Mouse (Mus musculus): ENCODE measurements around the gene Irf6. TPM values are rescaled to one million over a fixed set of nuclear protein-coding genes. Genes with fewer than 3 reads are reported as not detected.

Gene Irf6
- polyA plus RNA-seq, 1 experiment from 2014 or later: 8.2 TPM

DNA sequence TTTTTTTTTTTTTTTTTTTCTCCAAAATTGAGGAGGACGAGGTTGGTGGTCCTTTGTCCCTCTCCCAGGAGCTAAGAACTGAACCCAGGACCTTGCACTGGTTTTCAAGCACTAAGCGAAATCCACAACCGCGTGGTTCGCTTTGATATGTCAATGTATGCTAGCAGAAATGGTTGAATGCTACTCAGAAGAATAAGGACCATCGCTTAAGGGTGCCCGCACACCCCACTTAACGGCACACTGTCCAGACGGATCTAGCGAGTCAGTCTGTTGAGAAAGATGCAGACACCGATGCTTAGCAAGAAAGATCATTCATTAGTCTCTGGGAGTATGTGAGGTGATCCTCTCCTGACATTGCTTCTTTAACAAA is 22.5 kb upstream of the Irf6 start:
- ATAC-seq (ENCODE audit: insufficient number of reproducible peaks, low FRiP score, low TSS enrichment, low read depth): peak; percentile 41; the same call in 1 of the 2 replicates
- Histone ChIP-seq H3K4me2 (ENCODE audit: low read depth, severe bottlenecking) (peak overlapping the region; percentile 43; the same call in 1 of the 2 replicates), H3K4me3 (ENCODE audit: low read depth, low read length) (peak overlapping the region; percentile 98), H3K4me1 (ENCODE audit: control insufficient read depth, insufficient read depth, low read length) (peaks cover 5% of the 10 kb centered on the region; the same call in 1 of the 2 replicates), H3K36me3 (ENCODE audit: control insufficient read depth, insufficient read depth, low read length) (peaks cover 6% of the 10 kb centered on the region; the same call in 1 of the 2 replicates), H3K9me3 (ENCODE audit: control insufficient read depth, low read length) (no peaks in the 10 kb centered on the region), H3K27ac (replicated peaks; ENCODE audit: low read depth, low read length) (no peak overlapping the region), H3K9ac (ENCODE audit: low read length) (peak overlapping the region; percentile 50), H3K27me3 (ENCODE audit: control insufficient read depth, insufficient read depth, low read length) (no peaks in the 10 kb centered on the region)
- WGBS: 33% methylated on average over 11 of the region's 11 CpGs
- no peak for DNase-seq (ENCODE audit: low spot score)

- ATAC-seq (ENCODE audit: insufficient number of reproducible peaks, low FRiP score, low TSS enrichment, low read depth) (0 out of 2 replicates have a peak, but pooled peaks have one; percentile 36), DNase-seq (ENCODE audit: low spot score) (no peak)
- peak overlapping the region; percentile 50 for H3K9ac ChIP-seq (ENCODE audit: low read length)
- H3K36me3 ChIP-seq (ENCODE audit: control insufficient read depth, insufficient read depth, low read length): peaks cover 6% of the 10 kb centered on the region; the same call in 1 of the 2 replicates
- H3K9me3 ChIP-seq (ENCODE audit: control insufficient read depth, low read length): no peaks in the 10 kb centered on the region
- H3K4me1 ChIP-seq (ENCODE audit: control insufficient read depth, insufficient read depth, low read length): peaks cover 5% of the 10 kb centered on the region; the same call in 1 of the 2 replicates
- no peak overlapping the region for H3K27ac ChIP-seq (replicated peaks; ENCODE audit: low read depth, low read length)
- 63% methylated on average over 8 of the region's 8 CpGs for WGBS
- H3K27me3 ChIP-seq (ENCODE audit: control insufficient read depth, insufficient read depth, low read length): no peaks in the 10 kb centered on the region
- H3K4me3 ChIP-seq (ENCODE audit: low read depth, low read length): no peak overlapping the region
- no peak overlapping the region for H3K4me2 ChIP-seq (ENCODE audit: low read depth, severe bottlenecking)
These were observed 22.1 kb upstream of the Irf6 start for GRCm38 (mm10) chr1:193130839-193131238.

DNA sequence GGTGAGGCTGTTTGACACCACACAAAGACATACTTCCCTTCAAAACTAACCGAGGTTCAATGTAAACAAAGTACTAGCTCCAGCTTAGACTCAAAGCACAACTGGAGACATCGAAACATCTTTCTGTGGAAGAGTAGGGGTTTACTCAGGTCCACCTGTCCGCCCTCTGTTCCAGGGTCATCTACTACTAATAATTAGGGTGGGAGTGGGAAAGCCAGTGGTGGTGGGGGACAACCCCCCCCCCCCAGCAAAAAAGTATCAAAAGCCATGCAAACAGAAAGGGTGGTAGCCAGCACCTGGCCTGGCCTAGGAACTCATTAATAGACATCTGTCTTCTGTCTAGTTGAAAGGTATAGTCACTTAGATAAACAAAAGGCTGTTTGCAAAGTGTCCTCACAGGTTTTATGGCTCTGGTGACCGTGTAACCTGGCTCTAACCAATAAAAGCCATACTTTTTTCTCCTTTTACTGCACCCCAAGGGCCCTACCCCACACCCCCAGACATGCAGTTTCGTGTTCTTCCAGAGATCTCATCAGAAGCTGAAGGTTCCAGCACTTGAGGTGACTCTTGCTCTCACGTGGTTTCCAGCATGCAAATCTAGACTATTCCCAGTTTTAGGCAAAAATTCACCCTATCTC is 21.5 kb upstream of the Irf6 start:
- no peak overlapping the region for H3K27ac ChIP-seq (replicated peaks; ENCODE audit: low read depth, low read length)
- H3K4me2 ChIP-seq (ENCODE audit: low read depth, severe bottlenecking): no peak overlapping the region
- H3K9me3 ChIP-seq (ENCODE audit: control insufficient read depth, low read length): no peaks in the 10 kb centered on the region
- peaks cover 5% of the 10 kb centered on the region; the same call in 1 of the 2 replicates for H3K4me1 ChIP-seq (ENCODE audit: control insufficient read depth, insufficient read depth, low read length)
- H3K27me3 ChIP-seq (ENCODE audit: control insufficient read depth, insufficient read depth, low read length): no peaks in the 10 kb centered on the region
- H3K9ac ChIP-seq (ENCODE audit: low read length): no peak overlapping the region
- no peak overlapping the region for H3K4me3 ChIP-seq (ENCODE audit: low read depth, low read length)
- WGBS: 34% methylated on average over 6 of the region's 6 CpGs
- ATAC-seq (ENCODE audit: insufficient number of reproducible peaks, low FRiP score, low TSS enrichment, low read depth) (no peak), DNase-seq (ENCODE audit: low spot score) (no peak)
- H3K36me3 ChIP-seq (ENCODE audit: control insufficient read depth, insufficient read depth, low read length): peaks cover 6% of the 10 kb centered on the region; the same call in 1 of the 2 replicates

GRCm38 (mm10) chr1:193132385-193132784 is 20.5 kb upstream of the Irf6 start:
- H3K36me3 ChIP-seq (ENCODE audit: control insufficient read depth, insufficient read depth, low read length): peaks cover 6% of the 10 kb centered on the region; the same call in 1 of the 2 replicates
- no peak overlapping the region for H3K27ac ChIP-seq (replicated peaks; ENCODE audit: low read depth, low read length)
- ATAC-seq (ENCODE audit: insufficient number of reproducible peaks, low FRiP score, low TSS enrichment, low read depth): no peak
- H3K9me3 ChIP-seq (ENCODE audit: control insufficient read depth, low read length): no peaks in the 10 kb centered on the region
- no peak for DNase-seq (ENCODE audit: low spot score)
- H3K9ac ChIP-seq (ENCODE audit: low read length): no peak overlapping the region
- no peak overlapping the region for H3K4me3 ChIP-seq (ENCODE audit: low read depth, low read length)
- H3K4me1 ChIP-seq (ENCODE audit: control insufficient read depth, insufficient read depth, low read length): peaks cover 5% of the 10 kb centered on the region; the same call in 1 of the 2 replicates
- H3K27me3 ChIP-seq (ENCODE audit: control insufficient read depth, insufficient read depth, low read length): no peaks in the 10 kb centered on the region
- H3K4me2 ChIP-seq (ENCODE audit: low read depth, severe bottlenecking): no peak overlapping the region

DNA sequence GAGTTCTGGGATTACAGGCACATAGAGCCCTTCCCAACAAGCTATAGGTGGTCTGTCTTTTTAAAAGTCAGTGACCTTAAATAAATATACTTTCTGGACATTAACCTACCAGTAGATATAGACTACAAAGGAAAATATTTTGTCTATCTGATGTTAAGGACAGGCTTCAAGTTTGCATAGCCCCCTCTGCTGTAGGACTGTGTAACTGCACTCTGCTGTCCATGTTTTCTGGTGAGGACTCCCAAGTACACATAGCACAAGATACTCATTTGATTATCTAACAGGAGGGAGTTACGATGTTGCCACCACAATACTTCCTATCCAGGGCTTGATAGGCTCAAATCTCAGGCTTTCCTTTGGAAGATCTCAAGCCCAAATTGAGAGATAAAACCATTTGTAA is 19.2 kb upstream of the Irf6 start:
- no peaks in the 10 kb centered on the region for H3K27me3 ChIP-seq (ENCODE audit: control insufficient read depth, insufficient read depth, low read length)
- 88% methylated on average over 1 of the region's 1 CpGs for WGBS
- H3K4me2 ChIP-seq (ENCODE audit: low read depth, severe bottlenecking): no peak overlapping the region
- no peak overlapping the region for H3K4me3 ChIP-seq (ENCODE audit: low read depth, low read length)
- H3K9me3 ChIP-seq (ENCODE audit: control insufficient read depth, low read length): no peaks in the 10 kb centered on the region
- H3K9ac ChIP-seq (ENCODE audit: low read length): no peak overlapping the region
- no peak for DNase-seq (ENCODE audit: low spot score)
- no peak overlapping the region for H3K27ac ChIP-seq (replicated peaks; ENCODE audit: low read depth, low read length)
- H3K4me1 ChIP-seq (ENCODE audit: control insufficient read depth, insufficient read depth, low read length): peaks cover 5% of the 10 kb centered on the region; the same call in 1 of the 2 replicates
- no peak for ATAC-seq (ENCODE audit: insufficient number of reproducible peaks, low FRiP score, low TSS enrichment, low read depth)
- no peaks in the 10 kb centered on the region for H3K36me3 ChIP-seq (ENCODE audit: control insufficient read depth, insufficient read depth, low read length)

DNA sequence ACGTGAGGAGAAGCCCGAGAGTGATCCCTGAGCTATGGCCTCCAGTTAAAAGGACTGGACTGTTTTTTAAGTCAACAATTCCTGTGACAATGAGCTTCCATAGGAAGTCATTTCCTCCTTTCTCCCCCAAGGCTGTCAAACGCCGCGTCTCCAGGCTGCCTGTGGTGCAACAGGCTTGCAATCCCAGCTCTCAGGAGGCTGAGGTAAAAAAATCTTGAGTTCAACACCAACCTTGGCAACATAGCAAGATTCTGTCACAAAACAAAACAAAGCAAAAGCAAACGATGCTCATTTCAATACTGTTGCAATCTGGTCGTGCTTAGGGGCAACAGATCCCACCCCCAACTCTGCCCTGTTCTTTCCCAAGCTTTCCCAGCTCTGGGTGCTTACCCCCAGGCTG is 14.8 kb upstream of the Irf6 start:
- ATAC-seq (ENCODE audit: insufficient number of reproducible peaks, low FRiP score, low TSS enrichment, low read depth): no peak
- H3K4me1 ChIP-seq (ENCODE audit: control insufficient read depth, insufficient read depth, low read length): no peaks in the 10 kb centered on the region
- no peaks in the 10 kb centered on the region for H3K36me3 ChIP-seq (ENCODE audit: control insufficient read depth, insufficient read depth, low read length)
- no peak overlapping the region for H3K27ac ChIP-seq (replicated peaks; ENCODE audit: low read depth, low read length)
- no peaks in the 10 kb centered on the region for H3K27me3 ChIP-seq (ENCODE audit: control insufficient read depth, insufficient read depth, low read length)
- H3K4me2 ChIP-seq (ENCODE audit: low read depth, severe bottlenecking): no peak overlapping the region
- no peaks in the 10 kb centered on the region for H3K9me3 ChIP-seq (ENCODE audit: control insufficient read depth, low read length)
- H3K9ac ChIP-seq (ENCODE audit: low read length): no peak overlapping the region
- DNase-seq (ENCODE audit: low spot score): no peak
- WGBS: 50% methylated on average over 7 of the region's 7 CpGs
- H3K4me3 ChIP-seq (ENCODE audit: low read depth, low read length): no peak overlapping the region

DNA sequence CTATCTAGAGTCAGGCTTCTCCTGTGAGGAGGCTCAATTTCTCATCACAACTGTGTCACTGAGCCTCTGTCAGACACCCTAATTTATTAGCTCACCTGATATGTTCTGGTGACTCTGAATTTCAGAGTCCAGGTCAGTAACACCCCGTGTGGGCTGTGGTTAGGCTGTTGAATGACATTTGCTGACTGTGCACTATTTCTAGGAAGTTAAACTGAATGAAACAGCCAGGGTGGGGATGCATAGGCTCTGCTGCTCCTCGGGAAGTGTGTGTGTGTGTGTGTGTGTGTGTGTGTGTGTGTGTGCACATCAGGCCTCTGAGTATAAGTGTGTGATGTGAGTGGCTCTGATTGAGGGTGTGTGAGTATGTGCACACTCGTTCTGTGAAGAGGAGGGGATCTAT is 14.2 kb upstream of the Irf6 start:
- no peaks in the 10 kb centered on the region for H3K36me3 ChIP-seq (ENCODE audit: control insufficient read depth, insufficient read depth, low read length)
- H3K4me3 ChIP-seq (ENCODE audit: low read depth, low read length): no peak overlapping the region
- H3K27ac ChIP-seq (replicated peaks; ENCODE audit: low read depth, low read length): no peak overlapping the region
- no peaks in the 10 kb centered on the region for H3K9me3 ChIP-seq (ENCODE audit: control insufficient read depth, low read length)
- DNase-seq (ENCODE audit: low spot score): no peak
- no peak overlapping the region for H3K4me2 ChIP-seq (ENCODE audit: low read depth, severe bottlenecking)
- no peaks in the 10 kb centered on the region for H3K4me1 ChIP-seq (ENCODE audit: control insufficient read depth, insufficient read depth, low read length)
- no peak for ATAC-seq (ENCODE audit: insufficient number of reproducible peaks, low FRiP score, low TSS enrichment, low read depth)
- no peaks in the 10 kb centered on the region for H3K27me3 ChIP-seq (ENCODE audit: control insufficient read depth, insufficient read depth, low read length)
- WGBS: 64% methylated on average over 3 of the region's 3 CpGs
- no peak overlapping the region for H3K9ac ChIP-seq (ENCODE audit: low read length)

GRCm38 (mm10) chr1:193141118-193141517 is 11.8 kb upstream of the Irf6 start:
- no peaks in the 10 kb centered on the region for H3K36me3 ChIP-seq (ENCODE audit: control insufficient read depth, insufficient read depth, low read length)
- H3K27me3 ChIP-seq (ENCODE audit: control insufficient read depth, insufficient read depth, low read length): no peaks in the 10 kb centered on the region
- H3K9me3 ChIP-seq (ENCODE audit: control insufficient read depth, low read length): no peaks in the 10 kb centered on the region
- no peak overlapping the region for H3K4me3 ChIP-seq (ENCODE audit: low read depth, low read length)
- no peak overlapping the region for H3K9ac ChIP-seq (ENCODE audit: low read length)
- H3K27ac ChIP-seq (replicated peaks; ENCODE audit: low read depth, low read length): no peak overlapping the region
- DNase-seq (ENCODE audit: low spot score): peak; percentile 35
- WGBS: 63% methylated on average over 7 of the region's 7 CpGs
- no peak overlapping the region for H3K4me2 ChIP-seq (ENCODE audit: low read depth, severe bottlenecking)
- no peaks in the 10 kb centered on the region for H3K4me1 ChIP-seq (ENCODE audit: control insufficient read depth, insufficient read depth, low read length)
- no peak for ATAC-seq (ENCODE audit: insufficient number of reproducible peaks, low FRiP score, low TSS enrichment, low read depth)
